Mouse (Mus musculus): ENCODE results near the gene Gpank1.

DNA sequence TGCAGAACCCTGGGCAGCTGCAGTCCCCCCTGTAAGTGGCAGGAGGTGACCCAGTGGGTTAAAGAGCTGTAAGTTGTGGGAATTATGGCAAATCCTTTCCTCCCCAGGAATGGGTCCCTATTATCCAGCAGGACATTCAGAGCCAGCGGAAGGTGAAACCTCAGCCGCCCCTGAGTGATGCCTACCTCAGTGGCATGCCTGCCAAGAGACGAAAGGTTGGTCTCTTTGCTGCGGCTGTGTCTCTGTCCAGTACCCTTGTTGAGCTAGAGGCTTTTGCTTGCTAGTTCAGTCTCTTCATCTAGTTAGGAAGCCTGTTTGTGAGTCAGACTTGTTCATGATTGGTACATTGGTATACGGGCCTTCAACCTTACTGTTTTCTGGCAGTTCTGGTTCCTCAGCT is 24.9 kb downstream of the Gpank1 start:
- TF ChIP-seq TAL1 (IDR thresholded peaks at IDR 0.05; ENCODE audit: low read length) (no peak), GATA1 (IDR thresholded peaks at IDR 0.05; ENCODE audit: low read length) (no peak)

Data from erythroblast, embryonic 14.5 days (primary cell).